Mouse (Mus musculus) spleen, adult 2 months (tissue): ENCODE results near the gene Dnajb4.
A peak's percentile ranks its signal among the peaks of the same experiment; 100 is the strongest.

Experiments
- CTCF ChIP-seq: fragments of 200-500 bp; IDR thresholded peaks from 2 replicates; pipeline ENCODE4 v1.5.1; 2011; ENCODE audit warnings: mild to moderate bottlenecking, inconsistent platforms; ENCODE audit not compliant: insufficient read depth, insufficient read length, insufficient replicate concordance; ENCODE audit errors: extremely low read depth
- POLR2A ChIP-seq: fragments of 200-500 bp; IDR thresholded peaks from 2 replicates; pipeline ENCODE4 v1.6.1; 2011; ENCODE audit warnings: low read depth, low read length, inconsistent platforms

GRCm38 (mm10) chr3:152193635-152194097 is 16.4 kb downstream of the Dnajb4 start:
- no peak for TF ChIP-seq CTCF
- peak; percentile 84 for TF ChIP-seq POLR2A
